Mouse (Mus musculus) spleen, adult 12 weeks (tissue): ENCODE measurements at regions not wholly inside any gene's neighbourhood (a gene's known extent, or its start where the extent isn't known, plus 50 kb on each side); places are given as distances from the start of the nearest gene placed in this dataset.

Experiments used
- DNase-seq: peaks from one replicate; pipeline ENCODE4 v3.0.0; 2022; ENCODE audit warnings: low spot score

- no peak for DNase-seq
Observed at GRCm38 (mm10) chr1:73535726-73536265, 520.1 kb upstream of the Tnp1 start.

GRCm38 (mm10) chr1:73533526-73533925, 517.8 kb upstream of the Tnp1 start:
- no peak for DNase-seq

GRCm38 (mm10) chr1:73532316-73532715, 516.6 kb upstream of the Tnp1 start:
- DNase-seq, result no peak

- no peak for DNase-seq
Observed at GRCm38 (mm10) chr1:73531831-73532230, 516.1 kb upstream of the Tnp1 start.

- DNase-seq, result no peak
Observed at GRCm38 (mm10) chr1:73530326-73530725, 514.6 kb upstream of the Tnp1 start.

- DNase-seq, result no peak
Observed at GRCm38 (mm10) chr1:73528623-73529022, 512.9 kb upstream of the Tnp1 start.

GRCm38 (mm10) chr1:73516441-73516840, 500.7 kb upstream of the Tnp1 start:
- DNase-seq, result no peak

- DNase-seq, result no peak
Observed at GRCm38 (mm10) chr1:73515781-73516180, 500.1 kb upstream of the Tnp1 start.

- DNase-seq, result no peak
Observed at GRCm38 (mm10) chr1:73513822-73514221, 498.1 kb upstream of the Tnp1 start.

GRCm38 (mm10) chr1:73512836-73513235, 497.1 kb upstream of the Tnp1 start:
- no peak for DNase-seq

GRCm38 (mm10) chr1:73507071-73507754, 491.5 kb upstream of the Tnp1 start:
- no peak for DNase-seq

- no peak for DNase-seq
Observed at GRCm38 (mm10) chr1:73503611-73504010, 487.9 kb upstream of the Tnp1 start.

- no peak for DNase-seq
Observed at GRCm38 (mm10) chr1:73500671-73501070, 485.0 kb upstream of the Tnp1 start.

- DNase-seq, result no peak
Observed at GRCm38 (mm10) chr1:73495971-73496749, 480.5 kb upstream of the Tnp1 start.

- no peak for DNase-seq
Observed at GRCm38 (mm10) chr1:73481956-73482355, 466.2 kb upstream of the Tnp1 start.

GRCm38 (mm10) chr1:73479349-73479920, 463.7 kb upstream of the Tnp1 start:
- DNase-seq, result no peak

- DNase-seq, result no peak
Observed at GRCm38 (mm10) chr1:73460598-73460997, 444.9 kb upstream of the Tnp1 start.

GRCm38 (mm10) chr1:73459754-73460534, 444.2 kb upstream of the Tnp1 start:
- DNase-seq, result no peak

- DNase-seq, result no peak
Observed at GRCm38 (mm10) chr1:73457261-73457660, 441.6 kb upstream of the Tnp1 start.

GRCm38 (mm10) chr1:73456359-73457062, 440.8 kb upstream of the Tnp1 start:
- no peak for DNase-seq

GRCm38 (mm10) chr1:73444216-73444890, 428.6 kb upstream of the Tnp1 start:
- no peak for DNase-seq
